ENCODE assay signal across 26 mouse cellular contexts in genomic region chr3:96091146-96091545, GRCm38 (mm10). TPM values are rescaled to one million over a fixed set of nuclear protein-coding genes. Genes with fewer than 3 reads are reported as not detected.
A peak's percentile ranks its signal among the peaks of the same experiment; 100 is the strongest.
DNase-seq lines count a peak whose midpoint lies in the region; ATAC-seq and TF ChIP-seq lines count a peak whose summit lies in the region.
"Had no signal": no experiment of that assay in that cellular context is flagged by ENCODE, and none has a peak within 500 bp of the region (broad histone marks: within the 10 kb centered on the region; RNA-seq: fewer than 3 reads in every experiment).

No protein-coding gene starts in this region.

- no peak for DNase-seq in layer of hippocampus, adult 2 months (ENCODE audit: low spot score in 2 of 2)
- no peak for DNase-seq in layer of hippocampus, postnatal 14 days (ENCODE audit: low spot score in 2 of 2)
- DNase-seq in 416B (ENCODE audit: low read depth): peak; percentile 50
- DNase-seq in CH12.LX (ENCODE audit: extremely low read depth): no peak
- peak; percentile 60 for DNase-seq in ZHBTc4 (ENCODE audit: low read depth, low spot score)
- DNase-seq: adrenal gland, postnatal 25 days; cerebellum, adult 11 months; cerebellum, postnatal 25 days; embryo, embryonic 11 days; heart, adult 18-20 months; kidney, adult 2 months; kidney, postnatal 14 days; left cerebral cortex, postnatal 4 days; liver; spleen, adult 18-20 months; thymus, adult 18-20 months had no signal

- in situ Hi-C loops in CH12.LX (cut with MboI; ENCODE audit: low pct_ligation_motif_present, low pct_unique_long_range_greater_than_20kb, low sequenced_read_pairs): loop anchor here (5.0 kb wide), 1 partner anchor 56 kb away; no protein-coding TSS in a partner anchor

- H3K27me3 ChIP-seq in CH12.LX (replicated peaks): no peaks in the 10 kb centered on the region
- H3K27me3 ChIP-seq in hindbrain, embryonic 13.5 days: no peaks in the 10 kb centered on the region
- H3K27me3 ChIP-seq: embryonic facial prominence, embryonic 15.5 days; heart, embryonic 15.5 days; lung, embryonic 15.5 days; midbrain, embryonic 15.5 days; neural tube, embryonic 15.5 days had no signal

- no peak overlapping the region for H3K4me3 ChIP-seq in layer of hippocampus, adult 2 months
- H3K4me3 ChIP-seq in CH12.LX (replicated peaks in 1 of 3; ENCODE audit: low read depth in 2 of 3, low read length in 2 of 3, poor library complexity in 1 of 3): no peak overlapping the region
- no peak overlapping the region for H3K4me3 ChIP-seq in hindbrain, embryonic 13.5 days
- H3K4me3 ChIP-seq: embryonic facial prominence, embryonic 15.5 days; heart, embryonic 15.5 days; left cerebral cortex, adult 2 months; lung, embryonic 15.5 days; midbrain, embryonic 15.5 days; neural tube, embryonic 15.5 days had no signal

- no peak for TF ChIP-seq EP300 in CH12.LX (IDR thresholded peaks at IDR 0.05; ENCODE audit: low read length)

- ATAC-seq in granulocyte monocyte progenitor cell, adult 5-6 weeks (replicated peaks; ENCODE audit: poor library complexity, severe bottlenecking): no peak
- ATAC-seq in hindbrain, embryonic 13.5 days (ENCODE audit: low FRiP score): no peak
- ATAC-seq: forebrain, embryonic 16.5 days; hindbrain, postnatal 0 days; midbrain, embryonic 15.5 days had no signal

- peak; percentile 14 for TF ChIP-seq RAD21 in CH12.LX (IDR thresholded peaks at IDR 0.05; ENCODE audit: low read depth, low read length)

- no peak overlapping the region for H3K9ac ChIP-seq in CH12.LX (ENCODE audit: insufficient read depth, low read depth)
- no peak overlapping the region for H3K9ac ChIP-seq in hindbrain, embryonic 13.5 days
- H3K9ac ChIP-seq: embryonic facial prominence, embryonic 15.5 days; heart, embryonic 15.5 days; lung, embryonic 15.5 days; midbrain, embryonic 15.5 days; neural tube, embryonic 15.5 days had no signal

- H3K27ac ChIP-seq in layer of hippocampus, adult 2 months: no peak overlapping the region
- H3K27ac ChIP-seq in CH12.LX (ENCODE audit: insufficient read depth, low read depth): no peak overlapping the region
- H3K27ac ChIP-seq in hindbrain, embryonic 13.5 days: no peak overlapping the region
- H3K27ac ChIP-seq: embryonic facial prominence, embryonic 15.5 days; heart, embryonic 15.5 days; hindbrain, postnatal 0 days; left cerebral cortex, adult 2 months; lung, embryonic 15.5 days; midbrain, embryonic 15.5 days; neural tube, embryonic 15.5 days had no signal

- H3K9me3 ChIP-seq in CH12.LX (replicated peaks; ENCODE audit: low read length): peaks cover 2% of the 10 kb centered on the region
- H3K9me3 ChIP-seq in hindbrain, embryonic 13.5 days: no peaks in the 10 kb centered on the region
- H3K9me3 ChIP-seq: embryonic facial prominence, embryonic 15.5 days; heart, embryonic 15.5 days; lung, embryonic 15.5 days; midbrain, embryonic 15.5 days; neural tube, embryonic 15.5 days had no signal

- H3K79me2 ChIP-seq in CH12.LX (replicated peaks; ENCODE audit: control insufficient read depth, extremely low read depth, insufficient read depth, poor library complexity, severe bottlenecking): no peaks in the 10 kb centered on the region

- peaks cover 3 to 6% of the 10 kb centered on the region in 2 experiments for H3K4me1 ChIP-seq in CH12.LX (ENCODE audit: control insufficient read depth in 1 of 2, insufficient read depth in 2 of 2)
- H3K4me1 ChIP-seq in hindbrain, embryonic 13.5 days (replicated peaks): no peaks in the 10 kb centered on the region
- H3K4me1 ChIP-seq: embryonic facial prominence, embryonic 15.5 days; lung, embryonic 15.5 days; midbrain, embryonic 15.5 days; neural tube, embryonic 15.5 days had no signal

- peak; percentile 31 for TF ChIP-seq CTCF in layer of hippocampus, adult 2 months (conservative IDR thresholded peaks at IDR 0.05)
- TF ChIP-seq CTCF in CH12.LX (conservative IDR thresholded peaks at IDR 0.05 in 1 of 2, IDR thresholded peaks at IDR 0.05 in 1 of 2; ENCODE audit: low read depth in 2 of 2, low read length in 2 of 2): peak in 1 of 2 experiments; percentile 43; a peak in 2 of 4 replicates

- H3K36me3 ChIP-seq in CH12.LX (replicated peaks in 1 of 2; ENCODE audit: control insufficient read depth in 1 of 2, insufficient read depth in 1 of 2, low read length in 1 of 2): no peaks in the 10 kb centered on the region
- H3K36me3 ChIP-seq in hindbrain, embryonic 13.5 days: no peaks in the 10 kb centered on the region
- H3K36me3 ChIP-seq: embryonic facial prominence, embryonic 15.5 days; heart, embryonic 15.5 days; lung, embryonic 15.5 days; midbrain, embryonic 15.5 days; neural tube, embryonic 15.5 days had no signal

- no peak overlapping the region for H3K4me2 ChIP-seq in CH12.LX (ENCODE audit: insufficient read depth, low read depth, poor library complexity, severe bottlenecking)
- H3K4me2 ChIP-seq in hindbrain, embryonic 13.5 days: no peak overlapping the region
- H3K4me2 ChIP-seq: embryonic facial prominence, embryonic 15.5 days; heart, embryonic 15.5 days; lung, embryonic 15.5 days; midbrain, embryonic 15.5 days; neural tube, embryonic 15.5 days had no signal

- dilution Hi-C loops in CH12.LX (cut with MboI; ENCODE audit: extremely low pct_ligation_motif_present, extremely low pct_unique_long_range_greater_than_20kb, low sequenced_read_pairs): no loop called here

- 77% methylated on average over 2 of the region's 2 CpGs for WGBS in hindbrain, embryonic 13.5 days

- no peak for TF ChIP-seq POLR2A in CH12.LX (IDR thresholded peaks at IDR 0.05; ENCODE audit: low read depth, low read length)

TF ChIP-seq in CH12.LX, 34 proteins besides CTCF, POLR2A, EP300 and RAD21:
- TF ChIP-seq KAT2A (IDR thresholded peaks at IDR 0.05; ENCODE audit: insufficient replicate concordance, low read length) (no peak), SMC3 (IDR thresholded peaks at IDR 0.05; ENCODE audit: low read depth, low read length) (peak; percentile 29)

RNA-seq across cellular contexts. Expression of gene Otud7b, which starts 13.2 kb away (rescaled TPM):
- total RNA-seq in layer of hippocampus, adult 2 months (2021): 10 to 100 TPM; 30.1 to 33.4 TPM
- 10 to 100 TPM; 27.4 to 31.0 TPM for total RNA-seq in layer of hippocampus, postnatal 14 days (2021)
- total RNA-seq in CH12.LX (2012; rRNA removed): 14.4 and 14.9 TPM in 2 replicates
- total RNA-seq in CH12.LX (2014; rRNA removed): 10.9 and 12.3 TPM in 2 replicates
- polyA plus RNA-seq in CH12.LX (2012; ENCODE audit: insufficient read length, low read depth): 17.7 and 18.7 TPM in 2 replicates
- 3.4 and 6.1 TPM in 2 replicates for total RNA-seq in granulocyte monocyte progenitor cell, adult 5-6 weeks (2014; fragmentation: Nextera tagmentation)
- total RNA-seq in granulocyte monocyte progenitor cell, adult 5-6 weeks (2017): 8.8 and 12.5 TPM in 2 replicates
- polyA plus RNA-seq in hindbrain, embryonic 13.5 days (2015; fragmentation: Nextera tagmentation; extraction: Ambion mirVana): 11.0 and 13.6 TPM in 2 replicates

RNA-seq across cellular contexts. Expression of gene Vps45, which starts 32.9 kb away (rescaled TPM):
- 10 to 100 TPM; 45.5 to 48.3 TPM for total RNA-seq in layer of hippocampus, adult 2 months (2021)
- total RNA-seq in layer of hippocampus, postnatal 14 days (2021): 10 to 100 TPM; 41.1 to 47.8 TPM
- 19.1 and 20.8 TPM in 2 replicates for total RNA-seq in CH12.LX (2012; rRNA removed)
- total RNA-seq in CH12.LX (2014; rRNA removed): 16.8 and 19.6 TPM in 2 replicates
- polyA plus RNA-seq in CH12.LX (2012; ENCODE audit: insufficient read length, low read depth): 14.5 and 16.2 TPM in 2 replicates
- total RNA-seq in granulocyte monocyte progenitor cell, adult 5-6 weeks (2014; fragmentation: Nextera tagmentation): 16.8 and 56.2 TPM in 2 replicates
- 13.1 and 13.6 TPM in 2 replicates for total RNA-seq in granulocyte monocyte progenitor cell, adult 5-6 weeks (2017)
- polyA plus RNA-seq in hindbrain, embryonic 13.5 days (2015; fragmentation: Nextera tagmentation; extraction: Ambion mirVana): 62.9 and 64.0 TPM in 2 replicates

Comparison
In these comparisons a context has a peak if more than half of its experiments do, and no peak if none do; other contexts are left out.
1. DNase-seq: peak in 416B (single experiment) and ZHBTc4 (single experiment); none in layer of hippocampus, adult 2 months (0 of 2), layer of hippocampus, postnatal 14 days (0 of 2) and CH12.LX (single experiment).